ENCODE assay signal across 26 mouse cellular contexts in genomic region chr2:6537326-6537725, GRCm38 (mm10).
DNase-seq lines count a peak whose midpoint lies in the region; ATAC-seq and TF ChIP-seq lines count a peak whose summit lies in the region.
"Had no signal": no experiment of that assay in that cellular context is flagged by ENCODE, and none has a peak within 500 bp of the region (broad histone marks: within the 10 kb centered on the region; RNA-seq: fewer than 3 reads in every experiment).

No protein-coding gene starts in this region.

- peak overlapping the region; percentile 11 for H3K4me3 ChIP-seq in megakaryocyte, embryonic 14.5 days (replicated peaks)
- no peak overlapping the region for H3K4me3 ChIP-seq in midbrain, postnatal 0 days (ENCODE audit: low read depth, low read length)
- no peak overlapping the region for H3K4me3 ChIP-seq in intestine, embryonic 15.5 days (replicated peaks)
- H3K4me3 ChIP-seq: heart, embryonic 12.5 days; hindbrain, embryonic 10.5 days; limb, embryonic 12.5 days; liver, embryonic 15.5 days had no signal

- H3K4me1 ChIP-seq in megakaryocyte, embryonic 14.5 days = peaks cover 57% of the 10 kb centered on the region
- no peaks in the 10 kb centered on the region for H3K4me1 ChIP-seq in midbrain, postnatal 0 days (ENCODE audit: insufficient read depth, low read length)
- H3K4me1 ChIP-seq in intestine, embryonic 15.5 days (replicated peaks) = no peaks in the 10 kb centered on the region
- H3K4me1 ChIP-seq: liver, embryonic 15.5 days had no signal

- H3K9ac ChIP-seq in midbrain, postnatal 0 days (replicated peaks; ENCODE audit: low read length, poor library complexity, severe bottlenecking) = no peak overlapping the region
- no peak overlapping the region for H3K9ac ChIP-seq in intestine, embryonic 15.5 days
- H3K9ac ChIP-seq: heart, embryonic 12.5 days; limb, embryonic 12.5 days; liver, embryonic 15.5 days; lung, embryonic 14.5 days had no signal

- TF ChIP-seq CTCF in midbrain, postnatal 0 days (IDR thresholded peaks at IDR 0.05) = no peak

- peaks cover 24% of the 10 kb centered on the region for H3K36me3 ChIP-seq in megakaryocyte, embryonic 14.5 days (replicated peaks; ENCODE audit: low read length)
- peaks cover 2% of the 10 kb centered on the region; the same call in 1 of the 2 replicates for H3K36me3 ChIP-seq in midbrain, postnatal 0 days (ENCODE audit: insufficient read depth, low read length)
- H3K36me3 ChIP-seq in intestine, embryonic 15.5 days = no peaks in the 10 kb centered on the region
- H3K36me3 ChIP-seq: limb, embryonic 12.5 days; liver, embryonic 15.5 days had no signal

- no peak overlapping the region for H3K4me2 ChIP-seq in midbrain, postnatal 0 days (ENCODE audit: low read depth, low read length, poor library complexity, severe bottlenecking)
- H3K4me2 ChIP-seq in intestine, embryonic 15.5 days (replicated peaks) = no peak overlapping the region
- H3K4me2 ChIP-seq: heart, embryonic 12.5 days; limb, embryonic 12.5 days; liver, embryonic 15.5 days; lung, embryonic 14.5 days had no signal

- WGBS in midbrain, postnatal 0 days = 51% methylated on average over 3 of the region's 3 CpGs
- 75% methylated on average over 3 of the region's 3 CpGs for WGBS in intestine, embryonic 15.5 days

- no peak for DNase-seq in frontal cortex, postnatal 25 days (ENCODE audit: low spot score in 2 of 2)
- DNase-seq in right cerebral cortex, postnatal 25 days = peak; percentile 3
- no peak for DNase-seq in right cerebral cortex, postnatal 14 days
- no peak for DNase-seq in midbrain, postnatal 0 days (ENCODE audit: low spot score)
- DNase-seq: adrenal gland, postnatal 14 days; cerebellum, adult 11 months; cerebellum, adult 9-10 months; cerebellum, postnatal 36 days; gastrocnemius, postnatal 25 days; heart, adult 18-20 months; kidney, adult 8-10 months; lung, embryonic 14.5 days; lung, postnatal 14 days; right cerebral cortex, postnatal 4 days had no signal

- no peak overlapping the region for H3K27ac ChIP-seq in midbrain, postnatal 0 days (ENCODE audit: low read depth, low read length)
- H3K27ac ChIP-seq in intestine, embryonic 15.5 days = no peak overlapping the region
- H3K27ac ChIP-seq: hindbrain, embryonic 10.5 days; kidney, postnatal 0 days; limb, embryonic 12.5 days; liver, embryonic 15.5 days had no signal

- no peaks in the 10 kb centered on the region for H3K9me3 ChIP-seq in megakaryocyte, embryonic 14.5 days
- H3K9me3 ChIP-seq in midbrain, postnatal 0 days (ENCODE audit: low read length) = no peaks in the 10 kb centered on the region
- H3K9me3 ChIP-seq in intestine, embryonic 15.5 days = no peaks in the 10 kb centered on the region
- H3K9me3 ChIP-seq: heart, embryonic 12.5 days; hindbrain, embryonic 10.5 days; limb, embryonic 12.5 days; liver, embryonic 15.5 days had no signal

- ATAC-seq in frontal cortex, adult (ENCODE audit: low TSS enrichment) = peak; percentile 6; the same call in 1 of the 2 replicates
- no peak for ATAC-seq in megakaryocyte, adult 5-6 weeks (ENCODE audit: poor library complexity, severe bottlenecking)
- 0 out of 2 replicates have a peak, but pooled peaks have one; percentile 33 for ATAC-seq in midbrain, postnatal 0 days (ENCODE audit: low FRiP score)
- ATAC-seq in intestine, embryonic 15.5 days = no peak
- ATAC-seq: CD4-positive, CD25-positive, alpha-beta regulatory T cell, adult 4 months; hindbrain, embryonic 16.5 days; intestine, embryonic 16.5 days had no signal

- no peaks in the 10 kb centered on the region for H3K27me3 ChIP-seq in megakaryocyte, embryonic 14.5 days (replicated peaks)
- H3K27me3 ChIP-seq in midbrain, postnatal 0 days (ENCODE audit: insufficient read depth, low read length) = no peaks in the 10 kb centered on the region
- no peaks in the 10 kb centered on the region for H3K27me3 ChIP-seq in intestine, embryonic 15.5 days (replicated peaks)
- H3K27me3 ChIP-seq: heart, embryonic 12.5 days; limb, embryonic 12.5 days; liver, embryonic 15.5 days had no signal

Comparison
In these comparisons a context has a peak if more than half of its experiments do, and no peak if none do; other contexts are left out.
1. ATAC-seq: peak in frontal cortex, adult (single experiment) and midbrain, postnatal 0 days (single experiment); none in megakaryocyte, adult 5-6 weeks (single experiment) and intestine, embryonic 15.5 days (single experiment).